Mouse (Mus musculus) hindbrain, embryonic 14.5 days (tissue): ENCODE results near the gene Aars2. TPM values are rescaled to one million over a fixed set of nuclear protein-coding genes. Genes with fewer than 3 reads are reported as not detected.

Experiments
- ATAC-seq: fragments of 200-750 bp; cut with Nextera tagmentation; 2 replicates; pipeline ENCODE4 v1.8.0; 2017; ENCODE audit warnings: moderate number of reproducible peaks, mild to moderate bottlenecking, moderate TSS enrichment, moderate library complexity; ENCODE audit not compliant: low FRiP score
- DNase-seq: peaks from one replicate; pipeline ENCODE4 v3.0.0-alpha.2; 2015; ENCODE audit warnings: low spot score
- H3K27ac ChIP-seq: fragments of 300-500 bp; sonication (generic); 2 replicates; pipeline ENCODE4 v1.5.1; 2014; ENCODE audit warnings: mild to moderate bottlenecking, moderate library complexity
- H3K27me3 ChIP-seq: fragments of 300-500 bp; sonication (generic); 2 replicates; pipeline ENCODE4 v1.6.1; 2014; ENCODE audit warnings: mild to moderate bottlenecking, low read length, mixed read lengths; ENCODE audit not compliant: control insufficient read depth, insufficient read depth
- H3K36me3 ChIP-seq: fragments of 300-500 bp; sonication (generic); replicated peaks from 2 replicates; pipeline ENCODE4 v1.6.1; 2014; ENCODE audit not compliant: control insufficient read depth, insufficient read depth
- H3K4me1 ChIP-seq: fragments of 300-500 bp; sonication (generic); replicated peaks from 2 replicates; pipeline ENCODE4 v1.6.1; 2014; ENCODE audit warnings: antibody characterized with exemption, low read length, mixed read lengths; ENCODE audit not compliant: control insufficient read depth, insufficient read depth
- H3K4me2 ChIP-seq: fragments of 300-500 bp; sonication (generic); replicated peaks from 2 replicates; pipeline ENCODE4 v1.6.1; 2014; ENCODE audit warnings: mild to moderate bottlenecking, moderate library complexity
- H3K4me3 ChIP-seq: fragments of 300-500 bp; sonication (generic); replicated peaks from 2 replicates; pipeline ENCODE4 v1.5.1; 2014; ENCODE audit warnings: mild to moderate bottlenecking, low read length
- H3K9ac ChIP-seq: fragments of 300-500 bp; sonication (generic); 2 replicates; pipeline ENCODE4 v1.6.1; 2014
- H3K9me3 ChIP-seq: fragments of 300-500 bp; sonication (generic); 2 replicates; pipeline ENCODE4 v1.6.1; 2016; ENCODE audit warnings: low read length; ENCODE audit not compliant: control insufficient read depth
- WGBS: fragments of 180-500 bp; shearing (Covaris S2); extraction: QIAGEN DNeasy Blood & Tissue Kit; methylation state at CpG from one replicate; pipeline ENCODE4 v1.1.7; 2014; 5-methylcytosine and 5-hydroxymethylcytosine counted together
- polyA plus RNA-seq: library from polyadenylated mRNA; unstranded; fragments of >200 nt; fragmentation: Nextera tagmentation; extraction: Ambion mirVana; gene quantifications from 2 replicates; pipeline ENCODE4 v1.2.1, GENCODE M21; 2014

Gene Aars2
- polyA plus RNA-seq, 1 experiment from 2014 or later = 15.2 TPM

GRCm38 (mm10) chr17:45490532-45491154, 16.0 kb upstream of the Aars2 start:
- Histone ChIP-seq H3K4me3 (no peak overlapping the region), H3K27ac (no peak overlapping the region), H3K9me3 (no peaks in the 10 kb centered on the region), H3K27me3 (no peaks in the 10 kb centered on the region), H3K9ac (no peak overlapping the region), H3K4me2 (no peak overlapping the region), H3K36me3 (no peaks in the 10 kb centered on the region), H3K4me1 (no peaks in the 10 kb centered on the region)
- ATAC-seq (no peak), DNase-seq (no peak)
- WGBS = 74% methylated on average over 13 of the region's 13 CpGs

GRCm38 (mm10) chr17:45495398-45495797, 11.2 kb upstream of the Aars2 start:
- ATAC-seq (no peak), DNase-seq (no peak)
- no peaks in the 10 kb centered on the region for H3K36me3 ChIP-seq
- H3K4me1 ChIP-seq = no peaks in the 10 kb centered on the region
- no peak overlapping the region for H3K9ac ChIP-seq
- no peak overlapping the region for H3K4me2 ChIP-seq
- H3K9me3 ChIP-seq = no peaks in the 10 kb centered on the region
- H3K27ac ChIP-seq = no peak overlapping the region
- H3K4me3 ChIP-seq = no peak overlapping the region
- WGBS = 76% methylated on average over 11 of the region's 11 CpGs
- no peaks in the 10 kb centered on the region for H3K27me3 ChIP-seq

GRCm38 (mm10) chr17:45498397-45498796, 8.2 kb upstream of the Aars2 start:
- DNase-seq = no peak

GRCm38 (mm10) chr17:45499516-45499915, 7.1 kb upstream of the Aars2 start:
- 56% methylated on average over 2 of the region's 2 CpGs for WGBS
- no peak for DNase-seq
- Histone ChIP-seq H3K4me2 (no peak overlapping the region), H3K4me1 (no peaks in the 10 kb centered on the region), H3K9me3 (no peaks in the 10 kb centered on the region), H3K36me3 (no peaks in the 10 kb centered on the region), H3K9ac (no peak overlapping the region), H3K27me3 (no peaks in the 10 kb centered on the region), H3K27ac (no peak overlapping the region), H3K4me3 (no peak overlapping the region)
- no peak for ATAC-seq

More at GRCm38 (mm10) chr17:45498397-45498796, 8.2 kb upstream of the Aars2 start:
- 84% methylated on average over 13 of the region's 13 CpGs for WGBS
- H3K4me2 ChIP-seq = no peak overlapping the region
- no peaks in the 10 kb centered on the region for H3K27me3 ChIP-seq
- H3K4me3 ChIP-seq = no peak overlapping the region
- no peaks in the 10 kb centered on the region for H3K9me3 ChIP-seq
- H3K36me3 ChIP-seq = no peaks in the 10 kb centered on the region
- ATAC-seq = no peak
- no peaks in the 10 kb centered on the region for H3K4me1 ChIP-seq
- no peak overlapping the region for H3K27ac ChIP-seq
- H3K9ac ChIP-seq = no peak overlapping the region

GRCm38 (mm10) chr17:45500981-45501380, 5.7 kb upstream of the Aars2 start:
- DNase-seq (no peak), ATAC-seq (no peak)
- Histone ChIP-seq H3K27ac (no peak overlapping the region), H3K4me3 (no peak overlapping the region), H3K4me1 (no peaks in the 10 kb centered on the region), H3K9me3 (no peaks in the 10 kb centered on the region), H3K9ac (no peak overlapping the region), H3K4me2 (no peak overlapping the region), H3K36me3 (no peaks in the 10 kb centered on the region), H3K27me3 (no peaks in the 10 kb centered on the region)
- WGBS = 14% methylated on average over 4 of the region's 4 CpGs

GRCm38 (mm10) chr17:45502324-45502723, 4.3 kb upstream of the Aars2 start:
- 64% methylated on average over 4 of the region's 4 CpGs for WGBS
- Histone ChIP-seq H3K4me2 (no peak overlapping the region), H3K9ac (no peak overlapping the region), H3K27me3 (no peaks in the 10 kb centered on the region), H3K9me3 (no peaks in the 10 kb centered on the region), H3K4me1 (peaks cover 3% of the 10 kb centered on the region), H3K27ac (no peak overlapping the region), H3K36me3 (no peaks in the 10 kb centered on the region), H3K4me3 (no peak overlapping the region)
- ATAC-seq (no peak), DNase-seq (no peak)

GRCm38 (mm10) chr17:45503301-45503973, 3.2 kb upstream of the Aars2 start:
- H3K9me3 ChIP-seq = no peaks in the 10 kb centered on the region
- ATAC-seq (no peak), DNase-seq (no peak)
- H3K9ac ChIP-seq = no peak overlapping the region
- 71% methylated on average over 5 of the region's 5 CpGs for WGBS
- H3K4me3 ChIP-seq = no peak overlapping the region
- H3K4me1 ChIP-seq = peaks cover 4% of the 10 kb centered on the region
- no peak overlapping the region for H3K27ac ChIP-seq
- H3K36me3 ChIP-seq = peaks cover 2% of the 10 kb centered on the region; the same call in 1 of the 2 replicates
- H3K27me3 ChIP-seq = no peaks in the 10 kb centered on the region
- no peak overlapping the region for H3K4me2 ChIP-seq

- H3K27me3 ChIP-seq = no peaks in the 10 kb centered on the region
- ATAC-seq = peak; percentile 22; the same call in 1 of the 2 replicates
- WGBS = 67% methylated on average over 6 of the region's 6 CpGs
- no peak for DNase-seq
- 0 out of 2 replicates have a peak overlapping the region, but pooled peaks have one; percentile 20 for H3K9ac ChIP-seq
- H3K27ac ChIP-seq = no peak overlapping the region
- peaks cover 6% of the 10 kb centered on the region; the same call in 1 of the 2 replicates for H3K36me3 ChIP-seq
- no peak overlapping the region for H3K4me2 ChIP-seq
- H3K9me3 ChIP-seq = no peaks in the 10 kb centered on the region
- no peak overlapping the region for H3K4me3 ChIP-seq
- H3K4me1 ChIP-seq = peaks cover 4% of the 10 kb centered on the region
Measured at GRCm38 (mm10) chr17:45505941-45506465, 638 bp upstream of the Aars2 start.

- Histone ChIP-seq H3K4me1 (peaks cover 4% of the 10 kb centered on the region), H3K36me3 (peaks cover 6% of the 10 kb centered on the region; the same call in 1 of the 2 replicates), H3K27ac (no peak overlapping the region), H3K4me2 (no peak overlapping the region), H3K9me3 (no peaks in the 10 kb centered on the region), H3K4me3 (no peak overlapping the region), H3K9ac (no peak overlapping the region), H3K27me3 (no peaks in the 10 kb centered on the region)
- ATAC-seq (no peak), DNase-seq (no peak)
- 93% methylated on average over 4 of the region's 4 CpGs for WGBS
Measured at GRCm38 (mm10) chr17:45510871-45511270, 4.2 kb downstream of the Aars2 start.
